Mouse (Mus musculus) midbrain, embryonic 13.5 days (tissue): ENCODE measurements around the gene Kdm5a. TPM values are rescaled to one million over a fixed set of nuclear protein-coding genes. Genes with fewer than 3 reads are reported as not detected.
A peak's percentile ranks its signal among the peaks of the same experiment; 100 is the strongest.

ENCODE experiments used
- ATAC-seq: fragments of 200-750 bp; cut with Nextera tagmentation; 2 replicates; pipeline ENCODE4 v1.8.0; 2017; ENCODE audit warnings: mild to moderate bottlenecking, moderate TSS enrichment, moderate library complexity
- H3K27ac ChIP-seq: fragments of 300-500 bp; sonication (generic); 2 replicates; pipeline ENCODE4 v1.5.1; 2015; ENCODE audit warnings: inconsistent platforms, mild to moderate bottlenecking, moderate library complexity
- H3K27me3 ChIP-seq: fragments of 300-500 bp; sonication (generic); 2 replicates; pipeline ENCODE4 v1.6.1; 2015; ENCODE audit warnings: mild to moderate bottlenecking, inconsistent platforms
- H3K36me3 ChIP-seq: fragments of 300-500 bp; sonication (generic); 2 replicates; pipeline ENCODE4 v1.6.1; 2015; ENCODE audit warnings: mild to moderate bottlenecking, inconsistent platforms
- H3K4me1 ChIP-seq: fragments of 300-500 bp; sonication (generic); replicated peaks from 2 replicates; pipeline ENCODE4 v1.6.1; 2015; ENCODE audit warnings: inconsistent platforms
- H3K4me2 ChIP-seq: fragments of 300-500 bp; sonication (generic); replicated peaks from 2 replicates; pipeline ENCODE4 v1.6.1; 2015; ENCODE audit warnings: moderate library complexity, mild to moderate bottlenecking, inconsistent platforms
- H3K4me3 ChIP-seq: fragments of 300-500 bp; sonication (generic); replicated peaks from 2 replicates; pipeline ENCODE4 v1.5.1; 2015; ENCODE audit warnings: mild to moderate bottlenecking, inconsistent platforms
- H3K9ac ChIP-seq: fragments of 300-500 bp; sonication (generic); replicated peaks from 2 replicates; pipeline ENCODE4 v1.6.1; 2015; ENCODE audit warnings: mild to moderate bottlenecking, inconsistent platforms
- H3K9me3 ChIP-seq: fragments of 300-500 bp; sonication (generic); 2 replicates; pipeline ENCODE4 v1.6.1; 2016; ENCODE audit warnings: mild to moderate bottlenecking, inconsistent platforms
- WGBS: fragments of 180-500 bp; shearing (Covaris S2); methylation state at CpG from one replicate; pipeline ENCODE4 v1.1.7; 2015; 5-methylcytosine and 5-hydroxymethylcytosine counted together
- polyA plus RNA-seq: library from polyadenylated mRNA; unstranded; fragments of >200 nt; fragmentation: Nextera tagmentation; extraction: Ambion mirVana; gene quantifications from 2 replicates; pipeline ENCODE4 v1.2.1, GENCODE M21; 2015

The Kdm5a gene
- polyA plus RNA-seq, 1 experiment from 2014 or later = 54.0 TPM

DNA sequence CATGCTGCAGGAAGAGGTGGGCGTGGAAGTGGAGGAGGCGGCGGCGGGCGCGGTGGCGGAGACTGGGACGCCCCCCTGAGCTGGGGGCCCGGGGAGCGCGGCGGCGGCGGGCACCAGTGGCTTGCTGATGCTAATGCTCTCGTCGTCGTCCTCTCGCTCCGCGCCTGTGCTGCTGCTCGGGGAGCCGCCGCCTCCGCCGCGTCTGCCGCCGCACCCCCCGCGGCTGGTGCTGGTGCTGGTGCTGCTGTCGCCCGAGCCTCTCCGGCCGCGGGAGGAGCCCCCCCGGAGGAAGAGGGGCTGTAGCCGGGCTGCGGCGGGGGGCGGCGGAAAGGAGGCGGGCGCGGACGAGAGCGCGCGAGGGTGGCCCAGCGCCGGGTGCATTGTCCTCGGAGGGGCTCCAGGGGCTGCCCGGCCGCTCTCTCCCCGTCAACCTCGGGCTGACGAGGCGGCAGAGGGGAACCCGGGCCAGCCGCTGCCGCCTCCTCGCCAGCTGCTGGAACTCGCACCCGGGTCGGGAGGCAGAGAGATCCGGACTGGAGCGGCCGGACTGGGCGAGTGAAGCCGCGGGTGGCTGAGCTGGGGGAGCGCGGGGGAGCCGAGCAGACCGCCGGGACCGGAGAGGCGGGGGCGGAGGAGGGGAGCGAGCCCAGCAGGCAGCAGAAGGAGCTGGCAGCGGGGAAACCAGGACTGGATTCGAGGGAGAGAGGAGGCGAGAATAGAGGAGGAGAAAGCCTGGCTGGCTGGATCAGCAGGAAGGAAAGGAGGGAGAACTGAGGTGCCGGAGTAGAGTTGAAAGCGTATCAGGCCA lies 129.7 kb downstream of the Kdm5a start, which contains the start of gene Tmem121b:
TSS of gene Tmem121b (minus strand) at position 434 of the 808 bp plus-strand sequence.
- peaks cover 57% of the 10 kb centered on the region for H3K4me1 ChIP-seq
- H3K9ac ChIP-seq = peak within 1 kb of the TSS; percentile 89
- no peaks in the 10 kb centered on the region for H3K9me3 ChIP-seq
- peak within 1 kb of the TSS; percentile 69 for H3K4me2 ChIP-seq
- H3K36me3 ChIP-seq = no peaks in the 10 kb centered on the region
- H3K27me3 ChIP-seq = peaks cover 14% of the 10 kb centered on the region; the same call in 1 of the 2 replicates
- ATAC-seq = peak; percentile 89
- H3K4me3 ChIP-seq = peak within 1 kb of the TSS; percentile 80
- 1% methylated on average over 79 of the region's 84 CpGs for WGBS
- H3K27ac ChIP-seq = peak within 1 kb of the TSS; percentile 98

Other genes with a start within 250 kb of the Kdm5a start
- gene D330020A13Rik, start 69.8 kb upstream of the Kdm5a start, polyA plus RNA-seq = not detected in 2 replicates
- 0.06 and 0.09 TPM in 2 replicates for gene B4galnt3, start 69.6 kb upstream of the Kdm5a start, polyA plus RNA-seq
- gene Ccdc77, start 250 bp downstream of the Kdm5a start, polyA plus RNA-seq = 16.0 and 16.9 TPM in 2 replicates
- 2.9 and 4.4 TPM in 2 replicates for gene Il17ra, start 99.1 kb downstream of the Kdm5a start, polyA plus RNA-seq
- gene Tmem121b, start 129.7 kb downstream of the Kdm5a start, polyA plus RNA-seq = 2.6 and 3.0 TPM in 2 replicates
- gene Hdhd5, start 167.2 kb downstream of the Kdm5a start, polyA plus RNA-seq = 14.5 and 15.3 TPM in 2 replicates